Mouse (Mus musculus): ENCODE measurements around the gene Efcab9. TPM values are rescaled to one million over a fixed set of nuclear protein-coding genes. Genes with fewer than 3 reads are reported as not detected.

Gene Efcab9
- polyA plus RNA-seq, 1 experiment, result not detected

DNA sequence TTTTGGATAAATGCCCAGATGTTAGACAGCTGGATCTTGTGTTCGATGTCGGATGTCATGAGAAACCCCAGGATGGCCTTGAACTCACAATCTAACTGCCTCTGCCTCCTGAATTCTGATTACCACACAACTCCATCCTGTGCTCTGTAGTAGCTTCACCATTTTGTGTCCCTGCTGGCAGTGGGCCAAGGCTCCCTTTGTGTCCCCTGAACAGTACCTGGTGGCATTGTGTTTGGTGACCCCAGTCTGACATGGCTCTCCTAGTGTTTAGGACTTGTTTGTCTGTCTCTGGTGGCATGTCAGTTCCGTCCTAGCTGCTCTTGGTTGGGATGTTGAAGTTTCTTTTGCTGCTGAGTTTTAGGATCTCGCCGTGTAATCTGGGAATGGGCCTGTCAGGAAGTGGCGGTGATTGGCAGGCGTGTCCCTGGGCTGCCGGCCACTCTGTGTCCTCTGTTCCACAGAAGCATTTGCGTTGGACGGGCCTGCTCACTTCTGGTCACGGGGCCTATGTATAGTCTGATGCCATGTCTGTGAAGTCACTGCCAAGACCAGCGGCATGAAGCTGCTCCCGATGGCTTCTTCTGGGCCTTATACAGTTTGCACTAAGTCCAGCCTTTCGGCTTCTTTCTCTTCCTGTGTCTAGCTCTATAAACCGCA lies 36.9 kb upstream of the Efcab9 start:
- TF ChIP-seq POLR2A (IDR thresholded peaks at IDR 0.05; ENCODE audit: borderline replicate concordance, control insufficient read depth, low read depth, low read length) (no peak), CTCF (IDR thresholded peaks at IDR 0.05; ENCODE audit: control insufficient read depth, insufficient read depth, low read length) (no peak)
- Histone ChIP-seq H3K4me1 (ENCODE audit: control insufficient read depth, insufficient read depth, low read length) (peaks cover 28% of the 10 kb centered on the region), H3K4me3 (replicated peaks; ENCODE audit: control insufficient read depth, low read depth, low read length) (no peak overlapping the region), H3K27ac (ENCODE audit: control insufficient read depth, insufficient read depth, low read depth, low read length, poor library complexity) (no peak overlapping the region)
- WGBS, result 88% methylated on average over 15 of the region's 15 CpGs

DNA sequence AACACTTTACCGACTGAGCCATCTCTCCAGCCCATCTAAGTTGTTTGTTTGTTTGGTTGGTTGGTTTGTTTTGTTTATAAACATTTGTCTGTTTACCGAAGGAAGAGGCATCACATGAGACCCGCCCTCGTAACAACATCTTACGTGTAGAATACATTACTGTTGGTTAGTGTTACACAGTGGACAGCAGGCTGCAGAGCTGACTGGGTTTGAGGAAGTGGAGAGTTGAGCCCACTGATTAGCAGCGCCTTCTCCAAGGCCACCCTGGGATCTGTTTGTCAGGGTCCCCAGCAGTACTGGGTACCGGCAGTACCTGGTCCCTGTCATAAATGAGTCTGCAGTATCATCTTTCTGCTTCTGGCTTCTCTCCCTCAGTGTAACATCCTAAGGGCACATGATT lies 36.2 kb upstream of the Efcab9 start:
- H3K4me1 ChIP-seq (ENCODE audit: control insufficient read depth, insufficient read depth, low read length), result peaks cover 31% of the 10 kb centered on the region
- no peak overlapping the region for H3K27ac ChIP-seq (ENCODE audit: control insufficient read depth, insufficient read depth, low read depth, low read length, poor library complexity)
- WGBS, result 72% methylated on average over 7 of the region's 7 CpGs
- H3K4me3 ChIP-seq (replicated peaks; ENCODE audit: control insufficient read depth, low read depth, low read length), result no peak overlapping the region
- TF ChIP-seq CTCF (IDR thresholded peaks at IDR 0.05; ENCODE audit: control insufficient read depth, insufficient read depth, low read length) (no peak), POLR2A (IDR thresholded peaks at IDR 0.05; ENCODE audit: borderline replicate concordance, control insufficient read depth, low read depth, low read length) (no peak)

DNA sequence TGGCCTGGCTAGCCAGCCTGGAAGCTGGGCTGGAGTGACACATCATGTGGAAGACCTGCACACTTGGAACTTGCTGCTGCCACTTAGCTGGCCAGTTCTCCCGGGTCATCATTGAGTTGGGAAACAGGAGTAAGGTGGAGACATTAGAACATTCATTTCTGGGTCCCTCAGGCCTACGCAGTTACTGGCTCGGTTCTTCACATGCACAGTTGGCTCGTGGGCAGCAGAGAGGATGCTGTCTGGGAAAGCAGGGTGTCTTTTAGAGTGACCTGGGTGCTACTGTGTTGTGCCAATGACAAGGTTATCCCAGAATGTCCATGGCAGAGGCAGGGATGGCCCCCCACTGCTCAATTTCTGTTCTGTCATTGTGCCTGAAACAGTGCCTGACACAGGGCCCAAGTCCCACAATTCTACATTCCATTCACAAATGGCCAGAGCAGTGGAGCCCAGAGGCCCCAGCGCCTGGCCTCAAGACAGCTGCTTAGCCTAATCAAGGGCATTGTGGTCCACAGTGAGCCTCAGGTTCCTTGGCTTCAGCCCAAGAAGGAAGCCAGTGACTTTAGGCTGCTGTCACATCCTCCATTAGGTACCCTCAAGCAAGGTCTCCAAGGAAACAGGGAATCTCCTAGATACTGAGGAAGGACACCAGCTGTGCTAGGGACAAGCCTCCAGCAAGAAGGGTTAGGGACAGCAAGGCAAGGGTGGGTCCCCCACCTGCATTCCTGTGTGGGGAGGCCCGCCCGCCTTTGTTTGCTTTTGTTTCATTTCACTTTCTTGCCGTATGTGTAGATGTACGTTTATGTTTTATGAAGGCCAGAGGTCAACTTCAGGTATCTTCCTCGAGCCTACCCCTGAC lies 35.3 kb upstream of the Efcab9 start:
- H3K4me3 ChIP-seq (replicated peaks; ENCODE audit: control insufficient read depth, low read depth, low read length), result no peak overlapping the region
- WGBS, result 72% methylated on average over 10 of the region's 10 CpGs
- peaks cover 31% of the 10 kb centered on the region for H3K4me1 ChIP-seq (ENCODE audit: control insufficient read depth, insufficient read depth, low read length)
- H3K27ac ChIP-seq (ENCODE audit: control insufficient read depth, insufficient read depth, low read depth, low read length, poor library complexity), result no peak overlapping the region
- TF ChIP-seq CTCF (IDR thresholded peaks at IDR 0.05; ENCODE audit: control insufficient read depth, insufficient read depth, low read length) (no peak), POLR2A (IDR thresholded peaks at IDR 0.05; ENCODE audit: borderline replicate concordance, control insufficient read depth, low read depth, low read length) (no peak)

DNA sequence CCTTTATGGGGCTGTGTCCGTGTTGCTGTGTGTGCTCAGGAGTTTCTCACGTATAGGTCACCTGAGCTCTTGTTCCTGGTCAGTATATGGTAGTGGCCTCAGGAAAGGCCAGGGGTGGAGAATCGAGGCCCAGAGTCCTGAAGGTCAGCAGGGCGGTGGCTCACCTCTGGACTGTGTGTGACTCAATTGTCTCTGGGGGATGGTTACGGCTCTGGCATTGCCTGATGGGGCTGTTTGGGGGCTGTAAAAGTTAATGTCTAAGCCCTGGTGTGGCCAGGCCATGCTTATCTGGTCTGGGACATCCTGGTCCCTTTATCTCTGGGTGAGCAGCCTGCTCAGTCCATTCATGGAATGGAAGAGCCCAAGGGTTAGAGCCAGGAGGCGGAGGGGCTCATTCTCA lies 34.3 kb upstream of the Efcab9 start:
- TF ChIP-seq CTCF (IDR thresholded peaks at IDR 0.05; ENCODE audit: control insufficient read depth, insufficient read depth, low read length) (no peak), POLR2A (IDR thresholded peaks at IDR 0.05; ENCODE audit: borderline replicate concordance, control insufficient read depth, low read depth, low read length) (no peak)
- Histone ChIP-seq H3K4me3 (replicated peaks; ENCODE audit: control insufficient read depth, low read depth, low read length) (no peak overlapping the region), H3K4me1 (ENCODE audit: control insufficient read depth, insufficient read depth, low read length) (peaks cover 33% of the 10 kb centered on the region), H3K27ac (ENCODE audit: control insufficient read depth, insufficient read depth, low read depth, low read length, poor library complexity) (no peak overlapping the region)
- WGBS, result 67% methylated on average over 6 of the region's 6 CpGs

DNA sequence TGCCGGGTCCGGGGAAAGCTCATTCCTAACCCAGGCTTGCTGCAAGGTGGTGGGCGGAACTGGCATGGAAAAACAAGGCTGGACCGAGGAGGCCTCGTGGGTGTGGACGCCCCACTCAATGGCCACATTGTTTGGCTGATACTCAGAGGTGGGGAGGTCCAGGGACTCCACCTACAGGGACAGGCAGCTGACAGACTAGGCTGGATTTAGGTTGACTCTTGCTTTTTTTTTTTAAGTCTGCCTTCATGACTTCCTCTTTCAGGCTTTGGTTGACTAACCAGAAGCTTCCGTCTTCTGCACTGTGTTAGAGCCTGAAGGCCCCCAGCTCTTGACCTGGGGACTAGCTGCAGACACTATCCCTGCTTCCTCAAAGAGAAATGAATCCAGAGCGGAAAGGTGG lies 33.2 kb upstream of the Efcab9 start:
- no peak for TF ChIP-seq POLR2A (IDR thresholded peaks at IDR 0.05; ENCODE audit: borderline replicate concordance, control insufficient read depth, low read depth, low read length)
- TF ChIP-seq CTCF (IDR thresholded peaks at IDR 0.05; ENCODE audit: control insufficient read depth, insufficient read depth, low read length), result no peak
- peaks cover 31% of the 10 kb centered on the region for H3K4me1 ChIP-seq (ENCODE audit: control insufficient read depth, insufficient read depth, low read length)
- H3K4me3 ChIP-seq (replicated peaks; ENCODE audit: control insufficient read depth, low read depth, low read length), result no peak overlapping the region
- 7% methylated on average over 8 of the region's 8 CpGs for WGBS
- peak overlapping the region; percentile 83 for H3K27ac ChIP-seq (ENCODE audit: control insufficient read depth, insufficient read depth, low read depth, low read length, poor library complexity)

DNA sequence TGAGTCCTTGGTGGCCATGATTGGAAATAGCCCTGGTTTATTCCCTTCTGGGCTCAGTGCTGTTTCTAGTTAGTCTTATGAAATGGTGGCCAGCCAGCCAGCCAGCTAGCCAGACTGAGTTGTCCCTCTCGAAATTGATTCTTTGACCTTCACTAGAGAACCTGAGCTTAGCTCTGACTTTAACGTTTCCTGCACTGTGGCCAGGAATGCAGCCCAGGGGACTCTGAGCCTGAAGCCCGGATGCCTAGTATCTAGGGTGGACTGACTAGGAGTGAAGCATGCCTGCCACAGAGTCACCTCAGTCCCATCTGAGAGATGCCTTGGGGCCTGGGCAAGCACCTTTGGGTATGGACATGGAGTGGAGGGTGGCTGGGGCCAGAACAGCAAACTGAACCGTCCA lies 32.7 kb upstream of the Efcab9 start:
- no peak overlapping the region for H3K4me3 ChIP-seq (replicated peaks; ENCODE audit: control insufficient read depth, low read depth, low read length)
- TF ChIP-seq POLR2A (IDR thresholded peaks at IDR 0.05; ENCODE audit: borderline replicate concordance, control insufficient read depth, low read depth, low read length) (no peak), CTCF (IDR thresholded peaks at IDR 0.05; ENCODE audit: control insufficient read depth, insufficient read depth, low read length) (no peak)
- H3K27ac ChIP-seq (ENCODE audit: control insufficient read depth, insufficient read depth, low read depth, low read length, poor library complexity), result peak overlapping the region; percentile 83
- H3K4me1 ChIP-seq (ENCODE audit: control insufficient read depth, insufficient read depth, low read length), result peaks cover 31% of the 10 kb centered on the region
- 28% methylated on average over 4 of the region's 4 CpGs for WGBS

DNA sequence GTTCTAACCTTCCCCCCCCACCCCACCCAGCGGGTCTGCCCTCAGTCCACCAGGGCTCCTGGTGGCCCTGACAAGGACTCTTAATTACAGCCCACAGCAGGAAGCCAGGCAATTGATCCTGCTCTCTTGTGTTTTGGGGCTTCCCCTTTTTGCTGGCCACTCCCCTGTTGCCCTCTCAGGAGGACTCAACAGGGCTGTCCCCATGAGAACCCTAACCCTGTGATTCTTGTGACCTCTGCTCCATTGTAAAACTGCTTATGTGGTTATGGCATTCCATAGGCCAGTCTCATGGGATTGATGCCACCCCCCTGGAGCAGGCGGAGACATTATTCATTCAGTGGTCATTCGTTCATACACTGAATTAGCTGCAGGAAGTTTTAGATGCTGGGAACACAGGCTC lies 31.8 kb upstream of the Efcab9 start:
- Histone ChIP-seq H3K4me1 (ENCODE audit: control insufficient read depth, insufficient read depth, low read length) (peaks cover 32% of the 10 kb centered on the region), H3K27ac (ENCODE audit: control insufficient read depth, insufficient read depth, low read depth, low read length, poor library complexity) (peak overlapping the region; percentile 47), H3K4me3 (replicated peaks; ENCODE audit: control insufficient read depth, low read depth, low read length) (no peak overlapping the region)
- WGBS, result 39% methylated on average over 3 of the region's 3 CpGs
- TF ChIP-seq POLR2A (IDR thresholded peaks at IDR 0.05; ENCODE audit: borderline replicate concordance, control insufficient read depth, low read depth, low read length) (no peak), CTCF (IDR thresholded peaks at IDR 0.05; ENCODE audit: control insufficient read depth, insufficient read depth, low read length) (no peak)

DNA sequence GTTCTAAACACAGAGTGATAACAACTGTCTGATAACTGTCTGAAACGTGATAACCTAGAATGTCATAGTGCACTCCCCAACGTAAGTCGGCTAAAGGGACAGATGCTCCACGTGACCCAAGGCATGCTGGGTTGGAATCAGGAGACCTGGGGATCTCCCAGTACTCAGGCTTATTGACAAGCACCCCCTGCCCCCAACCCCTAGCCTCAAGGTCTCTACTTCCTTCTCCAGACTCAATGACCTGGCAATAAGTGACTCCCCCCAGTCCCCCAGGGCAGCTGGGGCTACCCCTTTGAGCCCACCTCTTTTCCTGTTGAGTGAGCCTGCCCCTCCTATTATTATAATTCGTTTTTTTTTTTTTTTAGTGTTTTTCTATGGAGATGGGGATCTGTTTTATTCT lies 30.8 kb upstream of the Efcab9 start:
- 47% methylated on average over 5 of the region's 5 CpGs for WGBS
- TF ChIP-seq POLR2A (IDR thresholded peaks at IDR 0.05; ENCODE audit: borderline replicate concordance, control insufficient read depth, low read depth, low read length), result no peak
- no peak for TF ChIP-seq CTCF (IDR thresholded peaks at IDR 0.05; ENCODE audit: control insufficient read depth, insufficient read depth, low read length)
- H3K4me1 ChIP-seq (ENCODE audit: control insufficient read depth, insufficient read depth, low read length), result peaks cover 35% of the 10 kb centered on the region
- no peak overlapping the region for H3K27ac ChIP-seq (ENCODE audit: control insufficient read depth, insufficient read depth, low read depth, low read length, poor library complexity)
- H3K4me3 ChIP-seq (replicated peaks; ENCODE audit: control insufficient read depth, low read depth, low read length), result no peak overlapping the region
